Mouse (Mus musculus) leukemia stem cell, adult 10-12 weeks (primary cell): Measurements from ENCODE around the gene Lrwd1. TPM values are rescaled to one million over a fixed set of nuclear protein-coding genes. Genes with fewer than 3 reads are reported as not detected.

Experiments used
- polyA plus RNA-seq: library from polyadenylated mRNA; stranded (reverse); fragments of >175 nt; gene quantifications from 2 replicates; pipeline ENCODE4 v1.2.3, GENCODE M21; 2012; ENCODE audit warnings: low replicate concordance

The Lrwd1 gene
- 98.4 and 153 TPM in 2 replicates for polyA plus RNA-seq

DNA sequence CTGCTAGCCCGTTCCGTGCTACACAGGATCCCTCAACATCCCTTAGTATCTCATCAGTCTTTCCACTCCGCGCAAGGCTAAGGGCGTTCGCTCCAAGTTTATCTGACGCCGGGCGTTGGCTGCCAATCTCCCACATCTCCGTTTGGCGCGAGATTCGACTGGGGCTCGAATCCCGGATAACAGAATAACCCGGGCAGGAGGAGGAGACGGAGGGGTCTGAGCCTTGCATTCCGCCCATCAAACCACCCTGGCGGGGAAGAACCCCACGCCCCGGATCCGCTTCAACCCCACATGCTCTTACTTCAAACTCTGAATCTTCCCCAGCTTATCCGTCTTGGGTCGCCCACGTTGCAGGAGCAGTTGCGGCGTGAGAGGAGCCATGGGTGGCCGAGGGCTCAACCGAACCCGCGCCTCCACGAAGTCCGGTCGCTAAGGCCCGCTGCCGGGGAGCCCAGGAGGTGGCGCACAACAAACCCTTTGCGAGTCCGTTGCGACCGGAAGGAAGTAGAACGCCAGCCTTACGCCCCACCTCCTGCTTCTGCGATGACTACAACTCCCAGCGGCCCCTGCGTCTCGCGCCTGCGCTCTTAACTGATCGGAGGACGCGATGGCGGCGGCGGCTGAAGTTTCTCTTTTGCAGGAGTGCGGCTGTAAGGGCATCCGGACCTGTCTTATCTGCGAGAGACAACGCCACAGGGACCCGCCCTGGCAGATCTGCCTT is at the start of gene Lrwd1, which contains the start of gene Alkbh4:
TSS of gene Lrwd1 (minus strand) at position 504 of the 721 bp plus-strand sequence.
TSS of gene Alkbh4 (plus strand) at position 576 of the 721 bp plus-strand sequence.

DNA sequence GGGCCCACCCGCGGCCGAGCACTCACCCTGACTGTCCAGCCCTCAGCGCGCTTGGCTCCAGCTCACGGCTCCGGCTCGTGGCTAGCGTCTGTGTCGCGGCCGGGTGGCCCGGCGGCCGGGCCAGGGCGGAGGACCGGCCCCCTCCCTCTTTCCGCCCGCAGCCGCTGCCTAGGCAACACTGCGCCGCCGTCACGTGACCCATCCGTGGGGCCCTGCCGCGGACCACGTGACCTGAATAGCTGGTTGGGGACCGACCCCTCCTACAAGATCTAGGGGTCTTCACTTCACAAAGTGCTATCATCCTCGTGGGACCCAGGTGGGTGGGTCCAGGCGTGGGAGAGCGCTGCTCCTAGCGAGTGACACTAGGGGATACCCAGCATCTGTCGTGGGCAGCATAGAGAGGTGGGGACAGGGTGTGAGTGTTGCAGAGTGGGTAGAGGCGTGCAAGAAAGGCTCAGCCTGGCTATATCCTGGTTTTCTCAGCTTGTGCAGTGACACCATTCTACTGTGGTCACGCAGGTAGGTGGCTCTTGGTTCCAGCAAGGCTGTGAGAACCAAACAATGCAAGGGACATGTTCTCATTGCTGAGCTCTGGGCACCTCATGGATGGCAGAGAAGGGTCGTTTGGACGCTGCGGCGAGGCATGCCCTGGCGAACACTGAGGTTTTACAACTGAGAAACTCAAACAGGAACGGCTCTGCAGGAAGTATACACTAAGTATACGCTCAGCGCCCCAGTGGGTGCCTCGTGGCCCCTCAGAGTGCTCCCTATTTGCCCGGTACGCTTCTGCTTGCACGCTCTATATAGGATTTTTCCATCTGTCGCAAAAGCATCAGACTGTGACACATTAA is 34.9 kb upstream of the Lrwd1 start, which contains the start of gene Orai2:
TSS of gene Orai2 (minus strand) at position 202 of the 851 bp plus-strand sequence.

DNA sequence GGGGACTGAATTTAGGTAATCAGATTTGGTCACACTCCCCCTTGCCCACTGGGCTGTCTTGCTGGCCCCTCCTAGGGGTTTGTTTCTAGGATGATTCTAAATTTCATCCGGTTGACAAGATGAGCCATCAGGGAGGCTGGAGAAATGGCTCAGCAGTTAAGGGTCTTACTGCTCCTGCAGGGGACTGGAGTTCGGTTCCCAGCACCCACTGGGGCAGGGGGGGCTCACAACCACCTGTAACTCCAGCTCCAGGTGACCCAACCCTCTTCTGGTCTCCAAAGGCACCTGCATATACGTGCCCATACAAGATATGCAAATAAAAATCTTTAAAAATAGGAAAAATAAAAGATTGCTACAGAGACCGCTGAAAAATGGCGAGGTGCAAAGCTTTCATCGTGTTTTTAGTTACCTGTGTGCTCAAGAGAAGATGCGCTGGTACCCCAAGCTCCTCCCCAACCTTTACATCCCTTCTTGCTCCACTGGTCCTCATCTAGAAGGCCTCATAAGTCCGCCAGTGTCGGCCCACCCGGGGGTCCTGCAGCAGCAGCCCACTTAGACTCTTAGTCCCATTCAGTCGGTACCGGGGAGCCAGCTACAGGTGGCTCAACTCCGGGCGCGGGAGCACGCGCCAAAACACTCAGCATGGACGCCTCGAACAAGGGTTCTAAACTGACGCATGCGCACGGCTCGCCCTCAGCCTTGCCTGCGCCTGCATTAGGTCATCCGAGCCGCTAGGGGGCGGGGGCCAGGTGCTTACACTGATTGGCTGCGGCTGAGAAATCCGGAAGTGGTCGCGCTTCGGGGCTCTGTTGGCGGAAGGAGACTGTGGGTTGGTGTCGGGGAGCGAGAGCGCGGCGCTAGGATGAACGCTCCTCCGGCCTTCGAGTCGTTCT is 19.7 kb downstream of the Lrwd1 start, which contains the start of gene Polr2j:
TSS of gene Polr2j (plus strand) at position 741 of the 893 bp plus-strand sequence.

DNA sequence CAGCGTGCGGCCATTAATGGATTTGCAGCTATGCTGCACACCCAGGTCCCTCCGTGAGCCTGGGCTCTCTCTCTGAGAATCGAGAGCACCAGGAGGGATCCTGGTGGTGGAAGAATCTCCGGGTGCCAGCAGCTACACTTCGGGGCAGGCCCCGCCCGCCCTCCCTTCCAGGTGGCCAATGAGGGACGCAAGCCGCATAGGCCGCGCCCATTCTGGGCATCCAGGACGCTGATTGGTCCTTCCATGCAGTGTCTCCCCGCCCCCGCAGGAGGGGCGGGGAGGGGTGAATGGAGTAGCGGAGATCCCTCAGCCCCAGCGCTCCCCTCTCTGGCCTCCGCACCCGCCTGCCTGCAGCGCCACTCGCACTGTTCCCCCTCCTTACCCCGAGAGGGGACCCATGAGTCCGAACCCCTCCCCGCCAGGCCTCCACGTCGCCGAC is 52.2 kb downstream of the Lrwd1 start, which contains the start of gene Rasa4:
TSS of gene Rasa4 (plus strand) at position 248 of the 439 bp plus-strand sequence.

Other genes starting within 250 kb of the Lrwd1 start
- 0.27 and 0.68 TPM in 2 replicates for gene Hspb1, start 248.2 kb downstream of the Lrwd1 start, polyA plus RNA-seq
- gene Ywhag, start 201.5 kb downstream of the Lrwd1 start, polyA plus RNA-seq, result 66.6 and 168 TPM in 2 replicates
- gene Ssc4d, start 161.5 kb downstream of the Lrwd1 start, polyA plus RNA-seq, result 0.08 and 0.55 TPM in 2 replicates
- gene Zp3, start 156.0 kb downstream of the Lrwd1 start, polyA plus RNA-seq, result not detected in 2 replicates
- 22.8 and 36.0 TPM in 2 replicates for gene Dtx2, start 141.3 kb downstream of the Lrwd1 start, polyA plus RNA-seq
- gene Upk3b, start 97.6 kb downstream of the Lrwd1 start, polyA plus RNA-seq, result 0.14 and 0.20 TPM in 2 replicates
- gene Upk3bl, start 81.6 kb downstream of the Lrwd1 start, polyA plus RNA-seq, result not detected in 2 replicates
- gene Rasa4, start 52.2 kb downstream of the Lrwd1 start, polyA plus RNA-seq, result 8.1 and 9.3 TPM in 2 replicates
- 16.3 and 42.3 TPM in 2 replicates for gene Polr2j, start 19.4 kb downstream of the Lrwd1 start, polyA plus RNA-seq
- 36.7 and 46.7 TPM in 2 replicates for gene Alkbh4, start 72 bp upstream of the Lrwd1 start, polyA plus RNA-seq
- 16.6 and 22.8 TPM in 2 replicates for gene Orai2, start 34.6 kb upstream of the Lrwd1 start, polyA plus RNA-seq
- 15.0 and 69.6 TPM in 2 replicates for gene Prkrip1, start 62.9 kb upstream of the Lrwd1 start, polyA plus RNA-seq
- gene Sh2b2, start 110.5 kb upstream of the Lrwd1 start, polyA plus RNA-seq, result 19.7 and 31.1 TPM in 2 replicates